Mouse (Mus musculus) liver, embryonic 14.5 days (tissue): ENCODE measurements around the gene Prx.

Source experiments
- CTCF ChIP-seq: IDR thresholded peaks from 2 replicates; pipeline ENCODE4 v1.5.1; 2016; ENCODE audit warnings: antibody characterized with exemption, low read depth, control low read depth
- EP300 ChIP-seq: IDR thresholded peaks from 2 replicates; pipeline ENCODE4 v1.6.1; 2016; ENCODE audit warnings: antibody characterized with exemption, low read depth

DNA sequence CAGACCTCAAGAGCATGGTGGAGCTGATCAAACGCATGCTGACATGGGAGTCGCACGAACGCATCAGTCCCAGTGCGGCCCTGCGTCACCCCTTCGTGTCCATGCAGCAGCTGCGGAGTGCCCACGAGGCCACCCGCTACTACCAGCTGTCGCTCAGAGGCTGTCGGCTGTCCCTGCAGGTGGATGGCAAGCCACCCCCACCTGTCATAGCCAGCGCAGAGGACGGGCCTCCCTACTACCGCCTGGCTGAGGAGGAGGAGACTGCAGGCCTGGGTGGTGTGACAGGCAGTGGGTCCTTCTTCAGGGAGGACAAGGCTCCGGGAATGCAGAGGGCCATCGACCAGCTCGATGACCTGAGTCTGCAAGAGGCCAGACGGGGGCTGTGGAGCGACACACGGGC is 29.9 kb downstream of the Prx start:
- TF ChIP-seq EP300, result no peak
- peak; percentile 22; the same call in 1 of the 2 replicates for TF ChIP-seq CTCF
